Mouse (Mus musculus) brown adipose tissue, adult 24 weeks (tissue): ENCODE measurements around the gene Rraga. TPM values are rescaled to one million over a fixed set of nuclear protein-coding genes. Genes with fewer than 3 reads are reported as not detected.

Experiments
- H3K27ac ChIP-seq: fragments of 200-500 bp; replicated peaks from 2 replicates; pipeline ENCODE4 v1.5.1; 2012; ENCODE audit warnings: low read depth, mild to moderate bottlenecking, low read length
- H3K4me1 ChIP-seq: fragments of 200-500 bp; 2 replicates; pipeline ENCODE4 v1.6.1; 2012; ENCODE audit warnings: low read length, mixed read lengths; ENCODE audit not compliant: control insufficient read depth, insufficient read depth, insufficient read length
- H3K4me3 ChIP-seq: fragments of 200-500 bp; 2 replicates; pipeline ENCODE4 v1.5.1; 2012; ENCODE audit warnings: low read depth, mild to moderate bottlenecking, low read length, moderate library complexity; ENCODE audit not compliant: insufficient read depth
- polyA plus RNA-seq: library from polyadenylated mRNA; stranded (reverse); fragments of >200 nt; gene quantifications from 2 replicates; pipeline ENCODE4 v1.2.4, GENCODE M21; 2012; ENCODE audit not compliant: missing spikeins, insufficient read depth, insufficient read length

The Rraga gene
- polyA plus RNA-seq: 49.3 and 52.6 TPM in 2 replicates

DNA sequence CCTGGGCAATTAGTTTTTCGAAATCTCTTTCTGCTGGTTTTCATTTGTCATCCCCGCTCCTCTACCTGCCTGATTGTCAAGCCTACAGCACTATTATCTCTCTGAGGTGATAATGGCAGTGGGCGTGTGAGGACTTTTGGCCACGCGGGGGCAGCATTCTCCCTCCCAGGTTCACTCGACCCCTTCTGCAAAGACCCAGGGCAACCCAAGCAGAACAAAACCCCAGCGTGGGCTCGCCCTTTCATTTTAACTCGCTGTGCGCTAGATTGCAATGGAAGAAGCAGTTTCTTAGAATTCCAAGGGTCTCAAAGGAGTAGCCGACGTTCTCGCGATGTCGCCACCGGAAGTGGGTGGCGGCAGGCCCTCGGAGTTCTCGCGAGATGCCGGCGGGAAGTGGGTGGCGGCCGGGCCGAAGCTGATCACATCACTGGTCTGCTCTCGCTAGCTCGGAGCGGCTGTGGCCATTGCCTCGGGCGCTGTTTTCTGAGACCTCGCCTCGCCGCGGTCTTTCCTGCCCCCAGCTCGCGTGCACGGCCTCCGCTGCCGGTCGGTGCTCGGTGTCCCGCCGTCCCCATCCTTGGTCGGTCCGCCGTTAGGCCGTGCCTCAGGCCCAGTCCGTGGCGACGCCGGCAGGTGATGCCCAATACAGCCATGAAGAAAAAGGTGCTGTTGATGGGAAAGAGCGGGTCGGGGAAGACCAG is at the start of gene Rraga:
Gene Rraga, plus strand, starts transcription at position 386 of the 701 bp plus-strand sequence.
- H3K4me3 ChIP-seq: peak within 1 kb of the TSS; percentile 78
- no peaks in the 10 kb centered on the region for H3K4me1 ChIP-seq
- H3K27ac ChIP-seq: peak within 1 kb of the TSS; percentile 91

GRCm38 (mm10) chr4:86527162-86528136 is 48.0 kb upstream of the Rraga start:
- H3K27ac ChIP-seq: no peak overlapping the region
- H3K4me1 ChIP-seq: no peaks in the 10 kb centered on the region
- H3K4me3 ChIP-seq: no peak overlapping the region

DNA sequence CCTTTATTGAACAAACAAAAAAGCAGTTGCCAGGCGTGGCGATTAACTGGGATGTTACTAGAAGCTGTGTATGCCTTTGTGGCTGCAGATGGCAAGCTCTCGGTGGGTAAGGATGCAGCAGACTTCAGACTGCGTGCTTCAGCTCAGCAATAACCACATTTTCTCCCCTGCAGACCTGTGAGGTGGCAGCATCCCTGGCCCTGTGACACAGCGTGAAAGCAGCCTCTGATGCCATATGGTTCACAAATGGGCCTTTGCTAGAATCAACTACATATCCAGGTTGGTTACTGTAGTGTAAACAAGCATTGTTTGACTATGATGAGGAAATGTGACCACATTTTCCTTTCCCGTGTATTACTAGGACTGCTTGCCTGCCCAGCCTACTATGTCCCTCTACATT is 46.3 kb upstream of the Rraga start:
- Histone ChIP-seq H3K27ac (no peak overlapping the region), H3K4me3 (no peak overlapping the region), H3K4me1 (no peaks in the 10 kb centered on the region; the same call in 1 of the 2 replicates)

GRCm38 (mm10) chr4:86533406-86534090 is 41.9 kb upstream of the Rraga start:
- no peaks in the 10 kb centered on the region; the same call in 1 of the 2 replicates for H3K4me1 ChIP-seq
- H3K4me3 ChIP-seq: no peak overlapping the region
- no peak overlapping the region for H3K27ac ChIP-seq

DNA sequence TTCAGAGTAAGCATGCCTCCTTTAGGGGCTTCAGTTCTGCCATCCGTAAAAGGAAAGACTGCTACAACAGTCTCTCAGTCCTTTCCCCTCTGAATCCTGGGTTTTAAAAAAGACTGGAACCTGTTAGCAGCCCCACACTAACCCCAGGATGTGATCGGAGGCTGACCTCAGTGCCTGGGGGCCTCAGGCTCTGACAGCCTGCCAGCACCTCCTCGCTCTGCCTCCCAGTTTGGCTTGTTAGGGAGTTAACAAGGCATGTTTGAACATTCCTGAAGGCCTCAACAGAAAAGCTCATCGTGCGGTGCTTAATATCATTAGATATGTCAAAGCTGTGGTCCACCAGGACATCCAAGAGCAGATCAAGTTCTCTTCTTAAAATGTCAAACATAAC is 41.4 kb upstream of the Rraga start:
- Histone ChIP-seq H3K27ac (no peak overlapping the region), H3K4me1 (no peaks in the 10 kb centered on the region; the same call in 1 of the 2 replicates), H3K4me3 (no peak overlapping the region)

GRCm38 (mm10) chr4:86537972-86538371 is 37.5 kb upstream of the Rraga start:
- Histone ChIP-seq H3K4me1 (no peaks in the 10 kb centered on the region), H3K27ac (no peak overlapping the region), H3K4me3 (no peak overlapping the region)

- H3K4me1 ChIP-seq: no peaks in the 10 kb centered on the region
- no peak overlapping the region for H3K4me3 ChIP-seq
These were observed 36.5 kb upstream of the Rraga start for GRCm38 (mm10) chr4:86538936-86539335.

DNA sequence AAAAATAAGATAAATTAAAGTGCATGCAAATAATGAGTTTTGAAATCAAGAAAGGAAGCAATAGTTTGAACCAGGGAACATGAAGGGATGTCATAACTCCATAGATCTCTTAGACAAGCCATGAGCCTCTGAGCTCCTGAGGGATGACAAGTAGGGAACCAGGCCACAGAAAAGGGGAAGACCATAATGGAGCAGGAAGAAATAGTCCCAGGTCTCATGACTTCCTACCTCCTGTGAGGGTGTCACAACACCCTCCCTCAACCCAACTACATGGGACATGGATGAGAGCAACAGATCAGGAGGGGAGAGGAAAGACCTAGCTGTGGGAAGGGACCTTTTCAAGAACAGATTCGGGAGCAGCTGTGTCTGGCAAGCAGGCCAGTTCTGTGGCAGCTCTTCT is 33.9 kb upstream of the Rraga start:
- H3K27ac ChIP-seq: no peak overlapping the region
- no peak overlapping the region for H3K4me3 ChIP-seq
- H3K4me1 ChIP-seq: no peaks in the 10 kb centered on the region

More at GRCm38 (mm10) chr4:86538936-86539335, 36.5 kb upstream of the Rraga start:
- no peak overlapping the region for H3K27ac ChIP-seq

- no peaks in the 10 kb centered on the region for H3K4me1 ChIP-seq
- H3K4me3 ChIP-seq: no peak overlapping the region
- H3K27ac ChIP-seq: no peak overlapping the region
These were observed 31.5 kb upstream of the Rraga start for GRCm38 (mm10) chr4:86543999-86544398.

DNA sequence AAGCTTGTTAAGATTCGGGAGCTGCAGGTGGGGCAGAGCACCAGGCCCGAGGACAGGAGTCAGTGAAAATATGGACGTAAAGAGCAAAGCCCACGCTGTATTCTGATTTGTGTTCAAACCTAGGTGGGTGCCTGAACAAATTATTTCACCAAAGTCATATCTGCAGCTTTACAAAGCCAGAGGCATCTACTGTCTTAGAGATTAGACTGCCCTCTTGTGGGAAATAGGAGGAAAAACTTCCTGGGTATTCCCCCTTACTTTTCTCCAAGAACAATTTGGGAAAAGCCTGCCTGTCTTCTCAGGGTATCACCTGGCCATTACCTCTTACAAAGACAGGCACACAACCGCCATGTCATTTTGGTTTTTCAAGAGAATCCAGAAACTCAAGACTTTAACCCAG is 29.9 kb upstream of the Rraga start:
- H3K4me3 ChIP-seq: no peak overlapping the region
- H3K27ac ChIP-seq: no peak overlapping the region
- no peaks in the 10 kb centered on the region for H3K4me1 ChIP-seq

DNA sequence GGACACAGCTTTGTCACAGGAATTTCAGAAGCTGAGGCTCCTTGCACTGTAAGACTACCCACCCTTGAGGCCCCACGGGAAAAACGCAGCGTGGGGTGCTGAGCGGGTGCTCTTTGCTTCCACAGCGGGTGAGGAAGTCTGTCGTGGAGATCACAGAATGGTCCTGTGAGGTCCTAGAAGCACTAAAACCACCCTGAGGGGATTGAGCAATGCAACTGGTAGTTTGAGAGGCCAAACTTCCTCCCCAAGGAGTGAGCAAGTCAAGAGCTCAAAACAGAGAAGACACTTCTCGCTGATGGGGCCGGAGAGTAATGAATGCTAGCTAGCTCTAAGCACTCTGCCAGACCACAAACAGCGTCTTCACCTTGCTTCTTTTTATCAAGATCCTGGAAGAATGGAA is 27.1 kb upstream of the Rraga start:
- no peak overlapping the region for H3K4me3 ChIP-seq
- no peak overlapping the region for H3K27ac ChIP-seq
- H3K4me1 ChIP-seq: no peaks in the 10 kb centered on the region

DNA sequence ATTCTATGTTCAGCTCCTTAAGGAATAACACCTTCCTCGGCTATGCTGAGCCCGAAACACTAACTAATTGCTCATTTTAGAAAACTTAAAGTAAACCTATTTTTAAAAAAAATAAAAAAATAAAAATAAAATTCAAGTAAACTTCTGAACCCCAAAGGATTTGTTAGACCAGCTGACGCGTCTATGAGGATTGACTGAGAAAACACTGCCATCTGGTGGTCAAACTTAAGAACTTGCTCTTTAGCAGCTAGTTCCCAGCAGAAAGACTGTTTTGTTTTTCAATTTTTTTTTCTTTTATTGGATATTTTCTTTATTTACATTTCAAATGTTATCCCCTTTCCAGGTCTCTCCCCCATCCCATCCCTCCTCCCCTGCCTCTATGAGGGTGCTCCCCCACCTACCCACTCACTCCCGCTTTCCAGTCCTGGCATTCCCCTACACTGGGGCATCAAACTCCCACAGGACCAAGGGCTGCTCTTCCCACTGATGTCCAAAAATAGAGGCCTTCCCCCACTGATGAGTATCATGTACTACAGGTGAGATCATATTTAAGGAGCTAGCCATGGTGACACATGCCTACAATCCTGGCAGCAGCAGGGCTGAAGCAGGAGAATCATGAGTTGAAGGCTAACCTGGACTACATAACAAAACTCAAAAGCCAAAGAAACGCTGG is 20.3 kb upstream of the Rraga start:
- Histone ChIP-seq H3K27ac (no peak overlapping the region), H3K4me1 (no peaks in the 10 kb centered on the region), H3K4me3 (no peak overlapping the region)

DNA sequence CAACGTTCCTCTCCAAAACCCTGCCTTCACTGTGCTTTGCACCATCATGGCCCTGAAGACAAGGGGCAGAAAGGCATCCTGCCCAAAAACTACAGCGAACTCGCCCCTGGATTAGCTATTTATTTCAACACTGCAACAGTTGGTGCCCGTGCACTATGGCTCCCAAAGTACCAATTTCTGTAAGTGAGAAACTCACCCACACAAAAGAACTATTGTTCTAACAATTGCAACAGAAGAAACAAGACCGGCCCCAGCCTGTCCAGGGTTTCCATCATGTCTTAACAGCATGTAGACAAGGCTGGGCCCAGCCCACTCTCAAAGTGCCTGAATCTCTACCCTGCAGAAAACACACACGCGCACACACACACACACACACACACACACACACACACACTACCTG is 18.1 kb upstream of the Rraga start:
- Histone ChIP-seq H3K4me1 (no peaks in the 10 kb centered on the region), H3K4me3 (no peak overlapping the region), H3K27ac (no peak overlapping the region)

- no peaks in the 10 kb centered on the region for H3K4me1 ChIP-seq
- no peak within 1 kb of the TSS for H3K4me3 ChIP-seq
- H3K27ac ChIP-seq: no peak within 1 kb of the TSS
These were observed 17.2 kb upstream of the Rraga start, which contains the start of gene Saxo1 for GRCm38 (mm10) chr4:86558228-86558627. Gene Saxo1 (minus strand): TSS chr4:86558328.
